Mouse (Mus musculus): ENCODE measurements around the gene Glrx.
A peak's percentile ranks its signal among the peaks of the same experiment; 100 is the strongest.
"Not testable (repeated sequence)": the region's sequence is repeated elsewhere in the genome, so short reads cannot be mapped to it uniquely, and the experiment has no call there.

Gene Glrx

DNA sequence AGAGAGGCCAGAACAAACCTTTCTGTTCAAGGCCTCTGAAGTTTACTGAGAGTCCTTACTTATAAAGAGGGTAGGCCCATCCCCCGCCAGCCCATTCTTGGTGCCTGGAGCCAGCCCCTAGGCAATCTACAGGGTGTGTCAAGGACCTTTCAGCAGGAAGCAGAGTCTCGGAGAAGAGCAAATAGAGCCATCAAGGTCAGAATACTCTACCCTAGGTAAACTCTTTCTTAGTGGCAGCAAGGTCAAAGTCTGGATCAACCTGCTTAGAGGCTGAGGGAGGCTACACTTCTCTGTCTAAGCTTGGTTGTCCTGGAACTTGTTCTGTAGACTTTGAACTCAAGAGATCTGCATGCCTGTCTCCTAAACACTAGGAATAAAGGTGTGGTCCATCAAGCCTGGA, 4.2 kb upstream of the Glrx start:
- DNase-seq (ENCODE audit: low spot score): no peak

DNA sequence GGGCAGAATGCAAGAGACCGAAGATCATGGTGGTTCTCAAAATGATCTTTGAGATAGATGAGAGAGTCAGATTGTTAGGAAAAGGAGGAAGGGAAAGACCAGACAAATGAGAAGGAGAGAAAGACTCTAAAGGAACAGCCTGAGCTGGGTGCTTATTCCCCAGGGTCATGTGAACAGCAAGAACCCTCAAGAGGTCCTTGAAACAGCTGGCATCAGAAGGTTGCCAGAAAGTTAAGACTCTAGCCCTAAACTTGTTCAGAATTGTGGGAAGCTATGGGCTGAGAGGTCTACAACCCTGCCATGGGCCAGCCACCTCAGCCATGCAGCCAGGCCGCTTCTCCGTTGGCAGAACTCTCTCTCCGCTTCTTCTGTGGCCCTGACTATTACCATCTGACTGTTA, 1.2 kb upstream of the Glrx start:
- DNase-seq (ENCODE audit: low spot score): peak; percentile 53

DNA sequence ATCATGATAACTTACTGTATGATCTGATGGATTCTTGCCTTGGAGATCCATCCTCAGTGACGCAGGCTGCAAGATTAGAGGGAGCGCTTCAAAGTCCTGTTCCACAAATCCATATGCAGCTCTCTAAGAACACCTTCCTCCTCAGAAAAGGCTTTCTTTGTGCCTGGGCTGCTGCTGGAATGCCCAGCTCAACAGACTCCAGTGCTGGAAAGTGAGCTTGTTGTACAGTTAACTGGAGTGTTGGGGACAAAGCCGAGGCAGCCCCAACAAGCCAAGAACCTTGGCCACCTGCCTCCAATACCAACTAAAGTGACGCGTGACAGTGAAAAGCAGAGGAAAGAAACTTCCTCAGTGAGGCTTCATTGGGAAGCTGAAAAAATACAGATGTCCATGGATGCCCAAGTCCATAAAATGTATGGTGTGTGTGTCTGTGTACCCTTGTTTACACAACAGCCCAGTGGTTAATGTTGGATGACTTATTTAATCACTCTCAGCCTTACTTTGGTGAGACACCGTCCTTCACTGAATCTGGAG, 1.2 kb downstream of the Glrx start:
- no peak for DNase-seq (ENCODE audit: low spot score)

DNA sequence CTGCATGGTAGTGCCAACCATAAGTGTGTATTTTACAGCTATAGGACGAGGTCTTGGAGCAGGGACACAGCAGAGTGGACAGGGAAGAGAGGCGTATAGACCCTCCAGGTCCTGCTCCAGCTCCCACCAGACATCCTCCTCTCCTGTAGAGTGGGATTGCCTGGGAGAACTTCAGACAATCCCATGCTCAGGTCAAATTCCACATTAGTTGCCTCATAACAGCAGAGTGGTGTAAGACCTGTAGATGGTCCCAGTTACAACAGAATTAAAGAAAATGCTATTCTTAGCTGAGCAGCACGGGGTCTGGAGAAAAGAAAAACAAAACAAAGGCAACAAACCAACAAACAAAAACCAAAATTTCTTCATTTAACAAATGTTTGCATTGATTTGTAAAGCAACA, 2.3 kb downstream of the Glrx start:
- DNase-seq (ENCODE audit: low spot score): no peak

DNA sequence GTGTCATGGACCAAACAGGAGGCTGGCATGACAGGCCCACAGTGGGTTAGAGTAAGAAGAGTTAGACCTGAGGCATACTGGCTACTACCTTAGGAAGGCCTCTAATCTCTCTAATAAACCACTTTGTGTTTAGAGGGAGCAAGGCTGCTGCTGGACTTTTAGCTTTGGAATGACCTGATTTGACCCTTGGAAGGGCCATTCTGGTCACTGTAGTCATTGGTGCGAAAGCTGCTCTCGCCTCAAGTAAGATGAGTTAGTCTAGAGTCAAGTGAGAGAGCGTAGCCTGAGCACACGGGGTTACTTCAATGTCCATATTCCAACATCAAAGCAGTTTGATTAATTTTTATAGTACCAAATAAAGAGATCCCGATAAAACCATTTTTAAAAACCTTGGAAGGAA, 3.7 kb downstream of the Glrx start:
- no peak for DNase-seq (ENCODE audit: low spot score)

DNA sequence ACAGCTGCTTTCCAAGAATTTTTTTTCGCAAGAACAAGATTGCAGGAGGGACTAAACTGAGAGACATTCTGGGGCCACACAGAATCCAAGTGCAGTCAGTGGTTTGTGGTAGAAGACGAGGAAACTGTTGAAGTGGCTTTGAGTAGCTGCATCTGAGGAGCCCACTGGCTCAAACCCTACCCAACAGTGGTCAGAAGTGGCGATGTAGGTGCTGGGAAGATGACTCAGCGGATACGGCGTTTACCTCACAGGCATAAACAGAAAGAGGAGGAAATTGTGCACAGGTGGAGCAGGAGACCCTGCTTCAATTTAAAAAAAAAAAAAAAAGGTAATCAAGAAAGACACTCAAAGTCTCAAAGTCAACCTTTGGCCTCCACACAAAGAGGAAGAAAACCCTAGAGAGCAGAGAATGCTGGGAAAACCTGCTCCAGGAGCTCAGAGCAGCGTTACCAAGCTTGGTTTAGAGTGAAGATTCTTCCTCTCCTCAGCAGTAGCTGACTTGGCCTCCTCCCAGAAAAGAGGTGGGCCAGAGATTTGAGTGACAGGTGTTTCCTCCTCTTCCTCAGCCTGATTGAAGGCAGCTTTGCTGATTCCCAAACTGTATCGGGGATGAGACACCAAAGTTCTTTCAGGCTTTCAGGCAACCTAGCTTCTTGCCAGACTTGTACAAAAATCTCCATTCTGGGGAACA, 4.5 kb downstream of the Glrx start:
- DNase-seq (ENCODE audit: low spot score): no peak

DNA sequence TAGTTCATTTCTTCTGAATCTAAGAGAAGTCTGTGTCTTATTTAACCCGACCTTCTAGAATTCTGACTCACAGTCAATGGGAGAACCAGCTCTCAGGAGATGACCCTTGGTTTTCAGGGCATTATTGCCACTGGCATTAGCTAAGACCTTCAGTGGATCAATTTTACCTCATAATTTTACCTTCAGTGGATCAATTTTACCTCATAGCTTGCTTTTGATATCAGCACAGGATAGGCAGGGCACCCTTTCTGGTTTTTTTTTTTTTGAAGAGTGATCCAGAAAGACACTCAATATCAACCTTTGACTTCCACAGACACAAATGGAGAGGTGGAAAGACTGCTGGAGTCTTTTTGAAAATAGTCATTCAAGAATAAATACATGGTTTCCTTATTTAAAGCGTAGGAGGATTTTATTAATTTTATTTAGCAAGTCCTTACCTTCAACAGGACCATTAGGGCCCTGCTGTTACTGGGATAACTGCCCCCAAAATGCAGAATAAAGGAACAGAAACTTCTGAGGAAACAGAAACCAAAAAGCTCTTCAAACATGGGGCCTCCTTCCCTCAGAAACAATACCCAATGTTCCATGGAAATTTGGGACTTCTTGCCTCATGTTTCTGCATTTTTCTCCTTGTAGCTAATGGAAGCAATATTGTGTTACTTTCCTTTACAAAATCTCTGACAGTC, 5.3 kb downstream of the Glrx start:
- DNase-seq (ENCODE audit: low spot score): no peak

DNA sequence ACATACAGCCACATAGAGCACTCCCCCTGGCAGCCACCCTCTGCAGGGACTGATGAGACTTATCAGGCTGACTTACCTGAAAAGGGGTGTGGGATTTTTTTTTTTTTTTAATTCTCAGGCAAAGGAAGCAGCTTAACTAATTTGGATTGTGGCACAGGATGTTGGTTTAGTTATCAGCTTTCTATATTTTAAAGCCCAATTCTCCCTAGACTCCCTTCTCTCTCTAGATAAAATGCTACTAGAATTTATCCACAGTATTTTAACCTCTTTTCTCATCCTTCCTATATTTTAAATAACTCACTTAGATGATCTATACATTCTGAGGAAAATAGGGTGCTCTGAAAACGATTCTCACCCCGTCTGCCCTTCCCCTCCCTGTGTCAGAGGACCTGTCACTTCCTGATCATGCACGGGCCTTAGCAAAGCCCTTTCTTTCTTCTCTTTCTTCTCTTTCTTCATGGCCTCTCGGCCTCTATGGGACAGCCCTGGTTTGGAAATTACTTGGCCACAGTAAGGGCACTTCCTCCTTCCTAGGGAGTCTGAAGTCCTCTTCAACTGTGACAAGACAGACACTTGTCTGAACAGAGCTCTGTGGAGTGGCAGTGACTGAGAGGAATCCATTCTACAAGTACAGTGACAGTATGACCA, 6.0 kb downstream of the Glrx start:
- peak; percentile 42 for DNase-seq (ENCODE audit: low spot score)

DNA sequence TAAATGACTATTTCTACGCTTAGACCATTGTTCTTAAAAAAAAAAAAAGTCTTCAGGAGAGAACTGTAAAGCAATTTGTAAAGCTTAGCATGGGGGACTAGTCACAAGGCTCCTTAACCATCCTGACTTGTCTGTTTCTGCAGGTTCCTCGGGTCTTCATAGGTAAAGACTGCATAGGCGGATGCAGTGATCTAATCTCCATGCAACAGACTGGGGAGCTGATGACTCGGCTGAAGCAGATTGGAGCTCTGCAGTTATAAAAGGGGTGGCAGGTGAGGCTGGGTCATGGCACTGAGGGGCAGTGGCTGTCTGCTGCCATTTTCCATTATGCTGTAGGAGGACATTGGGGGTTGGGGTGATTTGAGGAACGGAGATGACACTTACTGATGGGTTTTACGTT, 7.4 kb downstream of the Glrx start:
- DNase-seq (ENCODE audit: low spot score): no peak

DNA sequence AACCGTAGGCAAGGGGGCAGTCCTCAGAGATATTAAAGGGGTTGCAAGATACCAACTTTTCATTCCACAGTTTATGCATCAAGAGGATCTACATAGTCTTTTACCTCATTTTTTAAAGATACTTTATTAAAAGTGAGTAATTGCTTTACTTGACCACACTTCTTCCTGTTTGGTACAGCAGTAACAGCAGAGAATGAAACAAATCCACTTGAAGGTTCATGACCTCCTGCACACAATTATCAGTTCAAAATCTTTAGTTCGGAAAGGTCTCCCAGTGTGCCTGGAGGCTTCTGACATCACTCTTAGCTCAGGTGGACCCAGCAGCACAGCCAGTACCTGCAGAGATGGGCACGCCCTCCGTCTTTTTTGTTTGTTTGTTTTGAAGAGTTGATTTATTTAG, 12.4 kb downstream of the Glrx start:
- no peak for DNase-seq (ENCODE audit: low spot score)

DNA sequence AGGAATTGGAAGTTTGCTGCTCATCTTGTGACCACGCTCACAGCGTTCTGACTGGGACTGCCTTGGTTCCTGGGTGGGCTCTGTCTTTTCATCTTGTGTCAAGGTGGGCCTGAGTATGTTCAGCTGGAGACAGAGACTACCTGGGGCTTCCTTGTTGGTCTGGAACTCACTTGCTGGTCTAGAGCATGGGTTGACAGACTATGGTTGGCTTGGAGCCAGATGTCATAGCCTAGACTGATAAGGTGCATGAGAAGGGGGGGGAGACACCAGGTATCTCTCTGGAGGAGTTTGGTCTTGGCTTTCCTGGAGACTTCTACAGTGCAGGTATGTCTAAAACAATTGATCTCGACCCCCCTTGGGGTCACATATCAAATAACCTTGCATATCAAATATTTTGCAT, 13.4 kb downstream of the Glrx start:
- DNase-seq (ENCODE audit: low spot score): no peak

DNA sequence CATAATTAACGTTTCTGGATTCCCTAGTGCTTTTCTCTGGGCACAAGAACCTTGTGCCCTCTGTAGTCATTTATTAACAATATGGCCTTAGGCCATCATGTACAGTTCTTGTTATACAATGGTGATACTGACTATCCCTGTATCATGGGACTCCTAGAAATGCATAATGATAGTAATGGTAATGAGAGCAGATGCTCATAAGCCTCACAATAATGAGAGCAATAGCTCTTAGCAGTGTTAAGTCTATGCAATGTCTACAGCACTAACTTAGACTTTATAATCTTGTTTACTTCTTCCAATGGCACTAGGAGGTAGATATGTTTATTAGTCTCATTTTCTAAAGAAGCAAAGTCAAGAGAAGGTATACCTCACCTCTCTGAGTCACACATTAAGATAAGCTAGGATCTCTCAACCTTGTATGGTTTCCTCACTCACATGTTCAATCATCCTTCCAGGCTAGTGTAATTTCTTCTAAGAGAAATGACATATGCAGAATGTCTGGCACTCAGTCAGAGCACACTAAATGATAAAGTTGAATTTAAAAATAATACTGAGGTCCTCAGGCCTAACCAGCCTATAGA, 19.7 kb downstream of the Glrx start:
- DNase-seq (ENCODE audit: low spot score): no peak

DNA sequence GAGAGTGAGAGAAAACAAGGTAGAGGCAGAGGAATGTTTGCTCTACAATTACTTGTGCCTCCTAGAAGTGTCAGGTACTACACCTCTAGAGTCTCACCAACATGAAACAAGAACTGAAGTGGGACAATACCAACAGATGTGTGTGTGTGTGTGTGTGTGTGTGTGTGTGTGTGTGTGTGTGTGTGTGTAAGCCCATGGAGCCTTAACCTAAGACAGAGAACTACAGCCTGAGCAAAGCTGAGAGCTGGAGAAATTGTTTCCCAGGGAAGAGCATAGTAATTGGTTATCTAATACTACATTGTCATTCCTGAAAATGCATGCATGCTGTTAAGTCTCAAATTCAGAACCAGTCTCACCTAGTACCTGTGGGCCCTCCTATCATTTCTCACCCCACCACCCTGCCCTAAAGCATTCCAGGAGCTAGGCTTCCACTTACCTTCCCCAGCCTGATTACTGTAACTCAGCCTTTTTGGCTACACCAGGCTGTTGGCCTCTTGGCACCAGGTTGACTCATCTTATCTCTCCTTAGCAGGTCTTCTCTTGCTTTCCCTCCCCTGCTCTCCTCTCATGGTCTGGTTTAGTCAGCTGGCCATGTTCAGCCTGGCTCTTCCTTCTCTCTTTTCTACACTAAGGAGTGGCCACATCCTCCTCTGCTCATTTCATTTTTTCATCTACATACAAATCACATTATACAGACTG, 26.0 kb downstream of the Glrx start:
- DNase-seq (ENCODE audit: low spot score): no peak

DNA sequence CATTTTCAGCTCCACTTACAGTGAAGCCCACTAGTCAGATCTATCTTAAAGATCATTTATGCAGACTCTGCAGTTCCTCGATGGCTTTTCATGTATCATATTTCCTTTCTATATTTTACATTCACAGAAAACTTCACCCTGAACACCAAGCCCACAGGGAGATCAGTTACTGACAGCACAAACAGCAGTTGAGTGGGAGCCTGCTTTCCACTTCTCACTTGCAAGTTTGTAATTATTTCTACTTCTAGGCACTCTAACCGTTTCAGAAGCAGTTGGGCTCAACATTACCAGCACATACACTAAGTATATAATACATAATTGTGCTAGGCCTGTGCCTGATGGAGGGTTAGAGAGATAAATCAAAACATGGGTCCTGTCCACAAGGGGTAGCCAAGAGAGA, 28.2 kb downstream of the Glrx start:
- DNase-seq (ENCODE audit: low spot score): no peak

DNA sequence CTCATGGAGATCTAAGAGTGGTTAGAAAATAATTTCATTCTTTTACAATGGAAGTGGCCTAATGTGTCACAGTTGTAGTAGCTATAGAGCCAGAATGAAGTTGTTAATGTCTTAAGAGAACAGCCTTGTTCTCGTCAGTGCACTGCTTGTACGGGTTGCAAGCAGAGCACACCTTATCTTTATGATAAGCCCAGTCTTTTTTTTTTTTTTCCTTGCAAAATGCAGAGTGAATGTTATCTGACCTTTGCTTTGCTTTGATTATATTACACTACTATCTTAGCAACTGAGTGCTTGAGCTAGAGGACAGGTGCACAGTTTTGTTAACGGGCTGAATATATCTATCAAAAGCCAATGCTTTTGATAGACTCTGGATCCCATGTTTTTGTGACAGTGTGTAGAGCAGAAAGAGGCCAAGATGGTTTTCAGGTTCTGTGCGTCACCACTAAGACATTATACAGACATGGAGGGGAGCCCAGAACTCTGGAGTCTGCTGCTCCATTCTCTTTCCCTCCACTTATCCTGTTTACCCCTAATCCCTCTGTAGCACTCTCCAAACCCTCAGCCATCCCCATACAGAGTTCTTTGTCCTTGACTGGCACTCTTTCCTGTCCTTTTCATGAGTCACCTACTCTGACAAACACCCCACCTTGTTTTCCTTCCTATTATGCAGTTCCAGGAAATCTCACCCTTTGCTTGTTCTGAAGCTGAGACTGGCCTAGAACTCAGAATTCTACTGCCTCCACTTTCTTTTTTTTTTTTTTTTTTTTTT, 35.1 kb downstream of the Glrx start:
- DNase-seq (ENCODE audit: low spot score): peak; percentile 38

DNA sequence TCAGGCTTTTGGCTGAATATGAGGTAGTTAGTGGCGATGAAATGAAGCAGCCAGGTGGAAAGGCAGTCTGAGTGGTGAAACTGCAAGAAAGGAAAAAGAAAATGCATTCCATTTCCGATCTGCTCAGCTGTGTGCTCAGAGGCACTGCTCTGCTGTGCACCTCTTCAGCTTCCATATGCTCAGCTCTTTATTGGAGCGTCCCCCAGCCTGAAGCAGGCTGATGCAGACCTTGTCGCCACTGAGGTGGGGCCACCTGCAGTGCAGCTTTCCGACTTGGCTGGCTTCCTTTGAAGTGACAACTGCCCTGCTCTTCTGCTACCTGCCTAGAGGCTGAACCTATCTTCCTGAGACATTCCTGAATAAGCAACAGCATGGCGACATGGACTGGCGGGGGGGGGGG, 36.5 kb downstream of the Glrx start:
- not testable (repeated sequence) for DNase-seq (ENCODE audit: low spot score)

DNA sequence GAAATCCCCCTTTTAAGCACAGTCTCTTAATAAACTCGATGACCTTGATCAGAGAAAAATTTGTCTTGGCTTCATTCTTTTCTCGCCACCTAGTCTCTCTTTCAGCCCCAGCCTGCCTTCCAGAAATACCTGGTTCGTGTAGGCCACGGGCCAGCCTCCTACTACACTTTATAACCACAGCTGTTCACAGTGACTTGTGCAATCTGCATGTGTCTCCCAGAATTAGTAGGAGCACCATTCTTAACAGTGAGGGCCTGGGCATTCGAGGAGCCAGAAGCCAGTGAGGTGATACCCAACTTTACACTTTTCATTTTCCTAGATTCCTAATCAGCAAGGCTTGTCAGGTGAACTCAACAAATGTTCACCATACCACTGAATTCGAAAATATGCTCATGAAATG, 36.9 kb downstream of the Glrx start:
- peak; percentile 10 for DNase-seq (ENCODE audit: low spot score)

DNA sequence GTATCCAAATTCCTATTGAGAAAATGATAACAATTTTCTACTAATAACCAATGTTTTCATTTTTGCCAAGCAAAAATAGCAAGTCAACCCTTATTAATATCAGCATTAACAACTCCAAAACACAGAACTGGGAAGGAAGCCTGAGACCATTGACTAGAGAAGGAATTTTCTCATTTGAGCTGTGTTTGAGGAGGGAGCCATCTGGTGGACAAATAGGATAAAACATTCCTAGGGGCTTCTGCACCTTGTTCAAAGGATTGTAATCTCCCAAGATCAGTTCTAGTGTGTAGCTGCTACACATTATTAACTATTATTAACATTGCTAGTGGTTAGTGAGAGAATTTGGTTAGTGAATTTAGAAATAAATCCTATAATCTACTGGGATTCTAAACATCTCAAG, 38.2 kb downstream of the Glrx start:
- peak; percentile 72 for DNase-seq (ENCODE audit: low spot score)

DNA sequence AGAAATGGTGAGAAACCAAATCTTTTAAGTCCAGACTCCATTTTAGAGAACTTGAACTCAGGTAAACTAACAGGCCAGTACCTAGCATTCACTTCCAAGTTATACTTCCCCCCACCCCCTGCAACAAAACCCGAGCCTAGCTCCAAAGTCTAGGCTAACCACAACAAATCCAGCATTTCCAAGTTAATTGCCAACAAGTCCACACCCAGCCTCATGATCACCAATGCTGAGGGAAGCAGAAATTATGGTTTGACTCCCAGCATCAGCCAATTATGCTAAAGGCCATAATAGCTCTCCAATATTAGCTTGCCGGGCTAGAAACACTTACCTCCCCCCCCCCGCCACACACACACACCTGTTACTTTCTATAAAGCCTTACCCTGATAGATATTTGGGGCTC, 40.1 kb downstream of the Glrx start:
- no peak for DNase-seq (ENCODE audit: low spot score)

DNA sequence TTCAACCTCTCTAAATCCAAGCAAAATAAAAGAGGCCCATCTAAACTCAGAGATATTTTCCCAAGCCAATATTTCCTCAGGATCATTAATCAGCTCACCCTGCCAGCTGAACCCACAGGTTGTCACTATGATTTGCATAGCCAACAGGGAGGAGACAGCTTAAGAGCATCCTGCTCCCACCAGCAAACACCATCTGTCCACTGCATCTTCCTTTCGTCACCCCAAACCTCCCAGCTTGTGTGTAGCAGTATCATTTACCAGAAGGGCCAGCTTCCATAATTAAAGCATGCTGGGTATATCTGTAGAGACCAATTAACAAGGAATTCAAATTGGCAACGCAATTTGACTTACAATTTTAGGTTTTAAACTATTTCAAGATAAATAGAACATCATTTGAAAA, 40.8 kb downstream of the Glrx start:
- no peak for DNase-seq (ENCODE audit: low spot score)

DNA sequence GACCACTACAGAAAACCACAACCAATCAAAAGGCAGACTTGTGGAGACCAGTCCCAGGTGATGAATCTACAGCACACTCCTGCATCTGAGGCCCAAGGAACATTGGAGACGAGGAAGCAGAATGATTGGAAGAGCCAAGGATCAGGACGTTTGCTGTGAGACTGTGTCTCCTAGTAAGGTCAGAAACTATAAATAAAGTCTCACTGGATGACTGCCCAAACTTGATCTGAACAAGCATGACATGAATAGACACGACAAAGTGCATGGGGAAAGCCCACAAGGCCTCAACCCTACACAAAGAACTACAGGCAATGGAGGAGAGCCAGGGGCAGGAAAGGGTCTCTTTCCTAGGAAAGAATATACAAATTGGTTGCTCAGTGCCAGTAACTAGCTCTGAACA, 44.1 kb downstream of the Glrx start:
- no peak for DNase-seq (ENCODE audit: low spot score)

DNA sequence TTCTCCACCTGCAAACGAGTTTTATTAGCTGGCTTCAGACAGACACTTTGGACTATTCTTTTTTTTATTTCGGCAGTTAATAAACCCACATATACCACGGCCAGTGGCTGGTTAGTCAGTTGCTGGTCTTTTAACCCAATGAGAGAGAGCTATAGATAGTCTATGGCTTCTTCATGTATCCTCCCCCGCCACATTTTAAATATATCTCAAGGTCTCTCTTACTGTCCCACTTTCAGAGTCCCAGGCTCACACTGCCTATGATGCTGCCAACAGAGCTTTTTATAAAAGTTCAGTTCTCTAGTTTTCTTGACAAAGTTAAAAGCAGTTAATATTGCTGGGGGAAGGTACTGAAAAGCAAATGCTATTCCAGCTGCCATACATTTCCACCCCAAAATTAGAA, 52.2 kb downstream of the Glrx start:
- DNase-seq (ENCODE audit: low spot score): no peak

All from lung, postnatal 25 days (tissue).